Comparison of ENCODE assay signal across 32 mouse cellular contexts in genomic region chr5:120495703-120496226, GRCm38 (mm10). TPM values are rescaled to one million over a fixed set of nuclear protein-coding genes. Genes with fewer than 3 reads are reported as not detected.
DNase-seq lines count a peak whose midpoint lies in the region; ATAC-seq and TF ChIP-seq lines count a peak whose summit lies in the region.
"Had no signal": no experiment of that assay in that cellular context is flagged by ENCODE, and none has a peak within 500 bp of the region (broad histone marks: within the 10 kb centered on the region; RNA-seq: fewer than 3 reads in every experiment).

No protein-coding gene starts in this region.

- ATAC-seq in hindbrain, embryonic 13.5 days (ENCODE audit: low FRiP score): no peak
- ATAC-seq in hindbrain, embryonic 14.5 days (ENCODE audit: low FRiP score): no peak
- no peak for ATAC-seq in liver, postnatal 0 days
- peak; percentile 42; the same call in 1 of the 2 replicates for ATAC-seq in neutrophil, adult 5-6 weeks (ENCODE audit: extremely low read depth, insufficient number of reproducible peaks, low FRiP score, poor library complexity, severe bottlenecking)
- ATAC-seq: forebrain, embryonic 13.5 days; hindbrain, embryonic 16.5 days; intestine, embryonic 15.5 days; midbrain, embryonic 16.5 days had no signal

- intact Hi-C loops in left cerebral cortex, postnatal 10 days (cut with DNase I): no loop called here

- no peak overlapping the region for H3K4me3 ChIP-seq in hindbrain, embryonic 13.5 days
- no peak overlapping the region for H3K4me3 ChIP-seq in hindbrain, embryonic 14.5 days (replicated peaks; ENCODE audit: low read length)
- H3K4me3 ChIP-seq in liver, adult 2 months (ENCODE audit: insufficient read depth, low read depth, low read length): no peak overlapping the region
- no peak overlapping the region for H3K4me3 ChIP-seq in liver, postnatal 0 days (ENCODE audit: low read depth, low read length)
- H3K4me3 ChIP-seq: embryonic facial prominence, embryonic 13.5 days; erythroblast, embryonic 14.5 days; forebrain, embryonic 13.5 days; heart, embryonic 13.5 days; intestine, embryonic 15.5 days; limb, embryonic 15.5 days; liver, embryonic 15.5 days; midbrain, embryonic 10.5 days; myocyte; neural tube, embryonic 15.5 days had no signal

- no peak for TF ChIP-seq EP300 in liver, postnatal 0 days (IDR thresholded peaks at IDR 0.05; ENCODE audit: low read depth)

- TF ChIP-seq CTCF in liver, adult 2 months (IDR thresholded peaks at IDR 0.05; ENCODE audit: low read depth, low read length): no peak
- no peak for TF ChIP-seq CTCF in liver, postnatal 0 days (IDR thresholded peaks at IDR 0.05; ENCODE audit: low read depth)

- no peaks in the 10 kb centered on the region for H3K27me3 ChIP-seq in hindbrain, embryonic 13.5 days
- no peaks in the 10 kb centered on the region for H3K27me3 ChIP-seq in hindbrain, embryonic 14.5 days (ENCODE audit: control insufficient read depth, insufficient read depth, low read length)
- H3K27me3 ChIP-seq in liver, adult 2 months (ENCODE audit: control insufficient read depth, insufficient read depth, low read length): no peaks in the 10 kb centered on the region
- no peaks in the 10 kb centered on the region for H3K27me3 ChIP-seq in liver, postnatal 0 days (ENCODE audit: insufficient read depth, low read length)
- H3K27me3 ChIP-seq: embryonic facial prominence, embryonic 13.5 days; forebrain, embryonic 13.5 days; heart, embryonic 13.5 days; intestine, embryonic 15.5 days; limb, embryonic 15.5 days; liver, embryonic 15.5 days; neural tube, embryonic 15.5 days had no signal

- no peak overlapping the region for H3K27ac ChIP-seq in hindbrain, embryonic 13.5 days
- H3K27ac ChIP-seq in hindbrain, embryonic 14.5 days: no peak overlapping the region
- H3K27ac ChIP-seq in liver, adult 2 months (replicated peaks; ENCODE audit: insufficient read depth, low read depth, low read length): peak overlapping the region; percentile 15; the same call in 1 of the 2 replicates
- H3K27ac ChIP-seq in liver, postnatal 0 days (ENCODE audit: low read depth): no peak overlapping the region
- H3K27ac ChIP-seq: embryonic facial prominence, embryonic 13.5 days; forebrain, embryonic 13.5 days; heart, embryonic 13.5 days; intestine, embryonic 15.5 days; limb, embryonic 15.5 days; liver, embryonic 15.5 days; neural tube, embryonic 15.5 days had no signal

- H3K9me3 ChIP-seq in hindbrain, embryonic 13.5 days: no peaks in the 10 kb centered on the region
- no peaks in the 10 kb centered on the region for H3K9me3 ChIP-seq in hindbrain, embryonic 14.5 days (ENCODE audit: control insufficient read depth, low read length)
- no peaks in the 10 kb centered on the region for H3K9me3 ChIP-seq in liver, postnatal 0 days (ENCODE audit: low read length)
- H3K9me3 ChIP-seq: embryonic facial prominence, embryonic 13.5 days; forebrain, embryonic 13.5 days; heart, embryonic 13.5 days; intestine, embryonic 15.5 days; limb, embryonic 15.5 days; liver, embryonic 15.5 days; midbrain, embryonic 10.5 days; neural tube, embryonic 15.5 days had no signal

- 0 out of 2 replicates have a peak overlapping the region, but pooled peaks have one; percentile 8 for H3K9ac ChIP-seq in hindbrain, embryonic 13.5 days
- no peak overlapping the region for H3K9ac ChIP-seq in hindbrain, embryonic 14.5 days
- H3K9ac ChIP-seq in liver, adult 2 months (ENCODE audit: low read depth, low read length): peak overlapping the region; percentile 45; the same call in 1 of the 2 replicates
- no peak overlapping the region for H3K9ac ChIP-seq in liver, postnatal 0 days (replicated peaks)
- H3K9ac ChIP-seq: embryonic facial prominence, embryonic 13.5 days; forebrain, embryonic 13.5 days; heart, embryonic 13.5 days; intestine, embryonic 15.5 days; limb, embryonic 15.5 days; liver, embryonic 15.5 days; neural tube, embryonic 15.5 days had no signal

- no peaks in the 10 kb centered on the region; the same call in 1 of the 2 replicates for H3K79me2 ChIP-seq in liver, adult 2 months (ENCODE audit: control insufficient read depth, insufficient read depth, low read length)

- no peak overlapping the region for H3K4me2 ChIP-seq in hindbrain, embryonic 13.5 days
- H3K4me2 ChIP-seq in hindbrain, embryonic 14.5 days (replicated peaks): no peak overlapping the region
- H3K4me2 ChIP-seq in liver, postnatal 0 days (ENCODE audit: low read depth, low read length): no peak overlapping the region
- H3K4me2 ChIP-seq: embryonic facial prominence, embryonic 13.5 days; forebrain, embryonic 13.5 days; heart, embryonic 13.5 days; intestine, embryonic 15.5 days; limb, embryonic 15.5 days; liver, embryonic 15.5 days; neural tube, embryonic 15.5 days had no signal

- H3K36me3 ChIP-seq in hindbrain, embryonic 13.5 days: peaks cover 59% of the 10 kb centered on the region
- H3K36me3 ChIP-seq in hindbrain, embryonic 14.5 days (replicated peaks; ENCODE audit: control insufficient read depth, insufficient read depth): peaks cover 20% of the 10 kb centered on the region
- no peaks in the 10 kb centered on the region for H3K36me3 ChIP-seq in liver, adult 2 months (ENCODE audit: control insufficient read depth, insufficient read depth, low read length)
- peaks cover 15% of the 10 kb centered on the region for H3K36me3 ChIP-seq in liver, postnatal 0 days (replicated peaks; ENCODE audit: insufficient read depth, low read length)

- WGBS in hindbrain, embryonic 13.5 days: 94% methylated on average over 13 of the region's 13 CpGs
- WGBS in hindbrain, embryonic 14.5 days: 90% methylated on average over 13 of the region's 13 CpGs
- 58% methylated on average over 13 of the region's 13 CpGs for WGBS in liver, adult 2 months
- 80% methylated on average over 13 of the region's 13 CpGs for WGBS in liver, postnatal 0 days (ENCODE audit: insufficient replicate concordance)

- DNase-seq in hindbrain, embryonic 14.5 days (ENCODE audit: low spot score): no peak
- DNase-seq in liver, adult 2 months (ENCODE audit: extremely low read depth, low read depth, low spot score): peak; percentile 58
- DNase-seq in liver, postnatal 0 days: no peak
- DNase-seq in B cell, adult 2 months: peak; percentile 28 to 36
- no peak for DNase-seq in left cerebral cortex, postnatal 10 days (ENCODE audit: extremely low spot score in 1 of 2, low spot score in 2 of 2)
- DNase-seq: cerebellum, adult 8-10 months; cerebellum, postnatal 36 days; embryo, embryonic 11 days; gastrocnemius, postnatal 10 days; heart, postnatal 14 days; lung, postnatal 4 days; thymus, adult 2 months had no signal

- no peak for TF ChIP-seq POLR2A in liver, adult 2 months (IDR thresholded peaks at IDR 0.05; ENCODE audit: extremely low read depth, insufficient read depth, low read length)

- H3K4me1 ChIP-seq in hindbrain, embryonic 13.5 days (replicated peaks): peaks cover 26% of the 10 kb centered on the region; the same call in 1 of the 2 replicates
- no peaks in the 10 kb centered on the region for H3K4me1 ChIP-seq in hindbrain, embryonic 14.5 days (replicated peaks; ENCODE audit: control insufficient read depth, insufficient read depth, low read length)
- H3K4me1 ChIP-seq in liver, adult 2 months (ENCODE audit: control insufficient read depth, insufficient read depth, low read length): peaks cover 24% of the 10 kb centered on the region
- 0 out of 2 replicates have a peak, but pooled peaks cover 2% of the 10 kb centered on the region for H3K4me1 ChIP-seq in liver, postnatal 0 days (ENCODE audit: insufficient read depth)
- H3K4me1 ChIP-seq: embryonic facial prominence, embryonic 13.5 days; intestine, embryonic 15.5 days; limb, embryonic 15.5 days; liver, embryonic 15.5 days; neural tube, embryonic 15.5 days had no signal

RNA-seq across cellular contexts. Expression of gene Plbd2, which starts 7.7 kb away (rescaled TPM):
- polyA plus RNA-seq in hindbrain, embryonic 13.5 days (2015; fragmentation: Nextera tagmentation; extraction: Ambion mirVana): 31.8 and 32.3 TPM in 2 replicates
- polyA plus RNA-seq in hindbrain, embryonic 14.5 days (2014; fragmentation: Nextera tagmentation; extraction: Ambion mirVana): 26.8 and 28.8 TPM in 2 replicates
- total RNA-seq in liver, adult 2 months (2014; rRNA removed): 18.1 and 28.9 TPM in 2 replicates
- polyA plus RNA-seq in liver, adult 2 months (2012; rRNA removed): 41.9 and 42.0 TPM in 2 replicates
- polyA plus RNA-seq in liver, postnatal 0 days (2015; fragmentation: Nextera tagmentation; extraction: Ambion mirVana): 53.6 and 54.1 TPM in 2 replicates
- total RNA-seq in neutrophil, adult 5-6 weeks (2017): 5.8 and 7.0 TPM in 2 replicates
- total RNA-seq in left cerebral cortex, postnatal 10 days (2021): 10 to 100 TPM; 70.6 to 71.5 TPM

RNA-seq across cellular contexts. Expression of gene Slc8b1, which starts 15.2 kb away (rescaled TPM):
- 2.5 and 4.1 TPM in 2 replicates for polyA plus RNA-seq in hindbrain, embryonic 13.5 days (2015; fragmentation: Nextera tagmentation; extraction: Ambion mirVana)
- polyA plus RNA-seq in hindbrain, embryonic 14.5 days (2014; fragmentation: Nextera tagmentation; extraction: Ambion mirVana): 1.3 and 1.4 TPM in 2 replicates
- 40.6 and 78.9 TPM in 2 replicates for total RNA-seq in liver, adult 2 months (2014; rRNA removed)
- polyA plus RNA-seq in liver, adult 2 months (2012; rRNA removed): 47.6 and 52.4 TPM in 2 replicates
- polyA plus RNA-seq in liver, postnatal 0 days (2015; fragmentation: Nextera tagmentation; extraction: Ambion mirVana): 15.3 and 17.1 TPM in 2 replicates
- 12.6 and 15.0 TPM in 2 replicates for total RNA-seq in neutrophil, adult 5-6 weeks (2017)
- total RNA-seq in left cerebral cortex, postnatal 10 days (2021): 1 to 10 TPM; 3.5 to 4.0 TPM

RNA-seq across cellular contexts. Expression of gene Sds, which starts 19.4 kb away (rescaled TPM):
- polyA plus RNA-seq in hindbrain, embryonic 13.5 days (2015; fragmentation: Nextera tagmentation; extraction: Ambion mirVana): not detected in 2 replicates
- not detected in 2 replicates for polyA plus RNA-seq in hindbrain, embryonic 14.5 days (2014; fragmentation: Nextera tagmentation; extraction: Ambion mirVana)
- 410 and 645 TPM in 2 replicates for total RNA-seq in liver, adult 2 months (2014; rRNA removed)
- polyA plus RNA-seq in liver, adult 2 months (2012; rRNA removed): 648 and 709 TPM in 2 replicates
- polyA plus RNA-seq in liver, postnatal 0 days (2015; fragmentation: Nextera tagmentation; extraction: Ambion mirVana): 32.4 and 32.5 TPM in 2 replicates
- not detected in 2 replicates for total RNA-seq in neutrophil, adult 5-6 weeks (2017)
- total RNA-seq in left cerebral cortex, postnatal 10 days (2021): not detected
- total RNA-seq: gastrocnemius, postnatal 10 days; granulocyte monocyte progenitor cell, adult 5-6 weeks; heart, postnatal 14 days; layer of hippocampus, postnatal 36 days had no signal
- polyA plus RNA-seq: brain, embryonic 14.5 days; embryonic facial prominence, embryonic 13.5 days; erythroblast, embryonic 14.5 days; forebrain, embryonic 13.5 days; frontal cortex, adult 2 months; heart, embryonic 13.5 days; intestine, embryonic 15.5 days; kidney, embryonic 14.5 days; lung, embryonic 16.5 days; midbrain, embryonic 10.5 days; midbrain, embryonic 16.5 days; myocyte; neural tube, embryonic 15.5 days had no signal

RNA-seq across cellular contexts. Expression of gene Sdsl, which starts 23.2 kb away (rescaled TPM):
- 6.4 and 6.7 TPM in 2 replicates for polyA plus RNA-seq in hindbrain, embryonic 13.5 days (2015; fragmentation: Nextera tagmentation; extraction: Ambion mirVana)
- 6.1 and 7.7 TPM in 2 replicates for polyA plus RNA-seq in hindbrain, embryonic 14.5 days (2014; fragmentation: Nextera tagmentation; extraction: Ambion mirVana)
- 11.7 and 23.2 TPM in 2 replicates for total RNA-seq in liver, adult 2 months (2014; rRNA removed)
- 18.6 and 25.9 TPM in 2 replicates for polyA plus RNA-seq in liver, adult 2 months (2012; rRNA removed)
- 21.0 and 24.5 TPM in 2 replicates for polyA plus RNA-seq in liver, postnatal 0 days (2015; fragmentation: Nextera tagmentation; extraction: Ambion mirVana)
- total RNA-seq in neutrophil, adult 5-6 weeks (2017): not detected in 2 replicates
- 1 to 10 TPM; 5.0 to 5.3 TPM for total RNA-seq in left cerebral cortex, postnatal 10 days (2021)
- polyA plus RNA-seq: erythroblast, embryonic 14.5 days had no signal

Comparison
In these comparisons a context has a peak if more than half of its experiments do, and no peak if none do; other contexts are left out.
1. H3K9ac ChIP-seq: peak in hindbrain, embryonic 13.5 days (single experiment) and liver, adult 2 months (single experiment); none in hindbrain, embryonic 14.5 days (single experiment) and liver, postnatal 0 days (single experiment).
2. DNase-seq: peak in liver, adult 2 months (single experiment) and B cell, adult 2 months (2 of 2); none in hindbrain, embryonic 14.5 days (single experiment), liver, postnatal 0 days (single experiment) and left cerebral cortex, postnatal 10 days (0 of 2).
3. RNA of gene Sds, which starts 19.4 kb away (polyA plus RNA-seq): 648 to 709 TPM in liver, adult 2 months and 32.4 to 32.5 TPM in liver, postnatal 0 days; not detected in hindbrain, embryonic 14.5 days and not detected in hindbrain, embryonic 13.5 days; every median in the first group is over 10 times any median in the second.